Mouse (Mus musculus) liver, embryonic 14.5 days (tissue): ENCODE results near the gene 9130019O22Rik.

Experiments used
- CTCF ChIP-seq: IDR thresholded peaks from 2 replicates; pipeline ENCODE4 v1.5.1; 2016; ENCODE audit warnings: antibody characterized with exemption, low read depth, control low read depth
- EP300 ChIP-seq: IDR thresholded peaks from 2 replicates; pipeline ENCODE4 v1.6.1; 2016; ENCODE audit warnings: antibody characterized with exemption, low read depth

- TF ChIP-seq EP300 (no peak), CTCF (no peak)
These were observed 7.0 kb upstream of the 9130019O22Rik start for GRCm38 (mm10) chr7:127393944-127394333.
